Mouse (Mus musculus) thymus, adult 2 months (tissue): ENCODE measurements around the gene Ino80e.
"Not testable (repeated sequence)": the region's sequence is repeated elsewhere in the genome, so short reads cannot be mapped to it uniquely, and the experiment has no call there.

ENCODE experiments used
- CTCF ChIP-seq: fragments of 200-500 bp; IDR thresholded peaks from 2 replicates; pipeline ENCODE4 v1.5.1; 2012; ENCODE audit warnings: mild to moderate bottlenecking, control low read depth, low read length, moderate library complexity, borderline replicate concordance; ENCODE audit not compliant: control insufficient read depth, poor library complexity, insufficient read depth; ENCODE audit errors: extremely low read depth
- POLR2A ChIP-seq: fragments of 200-500 bp; IDR thresholded peaks from 2 replicates; pipeline ENCODE4 v1.6.1; 2012; ENCODE audit warnings: mild to moderate bottlenecking, low read length, control low read depth, moderate library complexity; ENCODE audit not compliant: control insufficient read depth, poor library complexity, insufficient read depth; ENCODE audit errors: extremely low read depth

DNA sequence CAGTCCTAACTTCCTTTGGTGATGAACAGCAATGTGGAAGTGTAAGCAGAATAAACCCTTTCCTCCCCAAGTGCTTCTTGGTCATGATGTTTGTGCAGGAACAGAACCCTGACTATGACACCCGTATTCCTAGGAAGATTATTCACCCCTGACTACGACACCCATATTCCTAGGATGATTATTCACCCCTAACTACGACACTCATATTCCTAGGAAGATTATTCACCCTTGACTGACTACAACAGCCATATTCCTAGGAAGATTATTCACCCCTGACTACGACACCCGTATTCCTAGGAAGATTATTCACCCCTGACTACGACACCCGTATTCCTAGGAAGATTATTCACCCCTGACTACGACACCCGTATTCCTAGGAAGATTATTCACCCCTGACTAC, 37.6 kb upstream of the Ino80e start:
- not testable (repeated sequence) for TF ChIP-seq POLR2A, CTCF
